Mouse (Mus musculus): ENCODE results near the gene Polq.

DNA sequence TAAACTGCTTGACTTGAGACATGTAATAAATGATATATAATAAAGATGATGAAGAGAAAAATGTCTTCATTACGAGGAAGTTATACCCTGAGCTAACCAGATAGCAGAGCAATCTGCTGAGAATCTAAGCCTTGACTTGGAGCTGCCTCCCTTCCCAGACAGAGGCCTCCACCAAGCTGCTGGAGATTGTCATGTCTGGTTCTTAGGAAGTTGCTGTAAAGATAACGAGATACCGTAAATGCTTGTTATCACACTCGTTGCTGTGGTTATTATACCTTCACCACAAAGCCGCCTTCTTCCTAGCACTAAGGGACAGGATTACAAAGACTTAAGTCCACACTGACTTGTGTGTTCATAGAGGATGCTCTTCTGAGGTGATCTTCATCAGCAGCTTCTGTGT, 60.8 kb downstream of the Polq start:
- TF ChIP-seq EP300 (optimal IDR thresholded peaks at IDR 0.05) (no peak), CTCF (IDR thresholded peaks at IDR 0.05; ENCODE audit: low read depth) (no peak)

Data from stomach, postnatal 0 days (tissue).